Mouse (Mus musculus) frontal cortex, postnatal 25 days (tissue): ENCODE measurements at regions not wholly inside any gene's neighbourhood (a gene's known extent, or its start where the extent isn't known, plus 50 kb on each side); places are given as distances from the start of the nearest gene placed in this dataset.

Experiments
- DNase-seq, 2 experiments: peaks; one replicate each; pipeline ENCODE4 v3.0.0; 2022; ENCODE audit warnings: low spot score in 2 of 2

DNA sequence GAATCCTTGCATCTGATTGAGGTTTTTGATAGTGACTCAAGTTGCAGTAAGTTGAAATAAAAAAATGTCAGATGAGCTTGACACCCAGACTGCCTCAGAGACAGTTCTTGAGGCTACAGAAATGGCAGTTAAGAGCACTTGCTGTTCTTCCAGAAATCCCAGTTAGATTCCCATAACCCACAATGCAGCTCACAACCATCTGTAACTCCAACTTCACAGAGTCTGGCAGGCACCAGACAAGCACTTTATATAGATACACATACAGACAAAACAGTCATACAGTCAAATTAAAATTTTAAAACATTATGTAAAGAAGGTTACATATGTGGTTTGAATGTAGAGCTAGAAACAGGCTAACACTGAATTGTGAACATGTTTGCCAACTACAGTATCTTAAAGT lies 786.2 kb downstream of the Slc16a7 start:
- no peak for DNase-seq

GRCm38 (mm10) chr10:124570746-124571145 lies 818.5 kb downstream of the Slc16a7 start:
- peak in 1 of 2 experiments; percentile 5 for DNase-seq

GRCm38 (mm10) chr10:124563626-124564025 lies 825.6 kb downstream of the Slc16a7 start:
- no peak for DNase-seq

DNA sequence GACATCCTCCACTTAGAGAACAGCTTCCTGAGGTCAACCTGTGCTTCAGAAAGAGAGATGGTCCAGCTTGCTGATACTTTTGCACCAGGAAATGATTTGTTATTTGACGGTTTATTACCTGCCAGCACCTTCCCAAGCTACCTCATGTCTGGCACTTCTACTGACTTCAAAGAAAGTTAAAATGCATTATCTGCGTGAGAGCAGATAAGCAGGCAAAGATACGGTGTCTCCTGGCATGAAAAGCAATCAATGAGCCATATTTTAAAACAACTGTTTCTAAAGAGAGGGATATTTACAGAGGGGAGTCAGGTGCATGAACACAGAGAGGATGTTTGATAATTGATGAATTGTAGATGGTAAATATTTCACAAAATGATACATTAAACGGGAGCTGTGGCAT lies 861.1 kb downstream of the Slc16a7 start:
- DNase-seq = no peak
